Mouse (Mus musculus) intestine, embryonic 15.5 days (tissue): Measurements from ENCODE around the gene Abhd12b. TPM values are rescaled to one million over a fixed set of nuclear protein-coding genes. Genes with fewer than 3 reads are reported as not detected.

ENCODE experiments used
- ATAC-seq: fragments of 200-750 bp; cut with Nextera tagmentation; 2 replicates; pipeline ENCODE4 v1.8.0; 2017; ENCODE audit warnings: moderate TSS enrichment, moderate library complexity
- H3K27ac ChIP-seq: fragments of 300-500 bp; sonication (generic); 2 replicates; pipeline ENCODE4 v1.5.1; 2015; ENCODE audit warnings: mild to moderate bottlenecking, inconsistent platforms
- H3K27me3 ChIP-seq: fragments of 300-500 bp; sonication (generic); replicated peaks from 2 replicates; pipeline ENCODE4 v1.6.1; 2015; ENCODE audit warnings: inconsistent platforms
- H3K36me3 ChIP-seq: fragments of 300-500 bp; sonication (generic); 2 replicates; pipeline ENCODE4 v1.6.1; 2015; ENCODE audit warnings: inconsistent platforms
- H3K4me1 ChIP-seq: fragments of 300-500 bp; sonication (generic); replicated peaks from 2 replicates; pipeline ENCODE4 v1.6.1; 2015; ENCODE audit warnings: inconsistent platforms
- H3K4me2 ChIP-seq: fragments of 300-500 bp; sonication (generic); replicated peaks from 2 replicates; pipeline ENCODE4 v1.6.1; 2015; ENCODE audit warnings: mild to moderate bottlenecking, inconsistent platforms
- H3K4me3 ChIP-seq: fragments of 300-500 bp; sonication (generic); replicated peaks from 2 replicates; pipeline ENCODE4 v1.5.1; 2015; ENCODE audit warnings: inconsistent platforms
- H3K9ac ChIP-seq: fragments of 300-500 bp; sonication (generic); 2 replicates; pipeline ENCODE4 v1.6.1; 2015; ENCODE audit warnings: inconsistent platforms
- H3K9me3 ChIP-seq: fragments of 300-500 bp; sonication (generic); 2 replicates; pipeline ENCODE4 v1.6.1; 2016; ENCODE audit warnings: inconsistent platforms
- WGBS: fragments of 180-500 bp; shearing (Covaris S2); methylation state at CpG from one replicate; pipeline ENCODE4 v1.1.7; 2015; 5-methylcytosine and 5-hydroxymethylcytosine counted together
- polyA plus RNA-seq: library from polyadenylated mRNA; unstranded; fragments of >200 nt; fragmentation: Nextera tagmentation; extraction: Ambion mirVana; gene quantifications from 2 replicates; pipeline ENCODE4 v1.2.1, GENCODE M21; 2015

Abhd12b gene
- polyA plus RNA-seq, 1 experiment from 2014 or later: 0.11 TPM

GRCm38 (mm10) chr12:70216229-70216800 lies 62.4 kb downstream of the Abhd12b start:
- Histone ChIP-seq H3K27ac (no peak overlapping the region), H3K36me3 (peaks cover 3% of the 10 kb centered on the region; the same call in 1 of the 2 replicates), H3K9ac (no peak overlapping the region), H3K4me3 (no peak overlapping the region), H3K4me2 (no peak overlapping the region), H3K27me3 (no peaks in the 10 kb centered on the region), H3K9me3 (no peaks in the 10 kb centered on the region), H3K4me1 (no peaks in the 10 kb centered on the region)
- no peak for ATAC-seq
- WGBS: 69% methylated on average over 16 of the region's 16 CpGs

DNA sequence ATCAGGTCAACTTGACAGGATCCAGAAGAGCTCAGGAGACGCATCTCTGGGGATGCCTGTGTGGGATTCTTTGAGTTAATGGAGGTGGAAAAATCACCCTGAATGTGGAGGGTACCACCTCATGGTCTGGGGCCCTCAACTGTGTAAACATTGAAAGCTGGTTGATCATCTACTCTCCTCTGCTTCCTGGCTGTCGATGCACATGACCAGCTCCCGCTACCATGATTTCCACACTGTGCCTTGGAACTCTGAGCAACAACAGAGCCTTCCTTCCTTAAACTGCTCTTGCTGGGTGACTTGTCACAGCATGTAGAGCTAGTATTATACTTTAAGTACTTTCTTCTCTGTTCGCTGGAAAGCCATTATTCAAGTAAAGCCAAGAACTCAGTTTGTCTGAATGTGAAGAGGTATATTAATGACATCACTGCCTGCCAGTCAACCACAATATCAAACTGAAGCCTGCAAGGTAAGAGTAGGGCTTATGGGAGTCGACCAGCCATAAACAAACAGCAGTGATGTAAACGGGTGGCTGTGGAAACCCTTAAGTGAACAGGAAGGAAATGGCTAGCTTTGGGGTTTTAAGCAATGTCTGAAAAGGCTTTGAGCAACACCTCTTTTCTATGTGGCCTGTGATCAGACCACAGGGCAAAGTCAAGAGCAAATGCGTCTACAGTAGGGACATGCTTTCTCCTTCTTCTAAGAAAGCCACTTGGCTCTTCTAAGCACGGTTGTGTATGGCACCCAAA lies 65.0 kb downstream of the Abhd12b start:
- no peaks in the 10 kb centered on the region for H3K9me3 ChIP-seq
- 58% methylated on average over 8 of the region's 8 CpGs for WGBS
- no peak overlapping the region for H3K9ac ChIP-seq
- H3K4me3 ChIP-seq: no peak overlapping the region
- no peak overlapping the region for H3K27ac ChIP-seq
- H3K36me3 ChIP-seq: peaks cover 3% of the 10 kb centered on the region; the same call in 1 of the 2 replicates
- no peaks in the 10 kb centered on the region for H3K4me1 ChIP-seq
- no peak overlapping the region for H3K4me2 ChIP-seq
- ATAC-seq: no peak
- H3K27me3 ChIP-seq: no peaks in the 10 kb centered on the region

DNA sequence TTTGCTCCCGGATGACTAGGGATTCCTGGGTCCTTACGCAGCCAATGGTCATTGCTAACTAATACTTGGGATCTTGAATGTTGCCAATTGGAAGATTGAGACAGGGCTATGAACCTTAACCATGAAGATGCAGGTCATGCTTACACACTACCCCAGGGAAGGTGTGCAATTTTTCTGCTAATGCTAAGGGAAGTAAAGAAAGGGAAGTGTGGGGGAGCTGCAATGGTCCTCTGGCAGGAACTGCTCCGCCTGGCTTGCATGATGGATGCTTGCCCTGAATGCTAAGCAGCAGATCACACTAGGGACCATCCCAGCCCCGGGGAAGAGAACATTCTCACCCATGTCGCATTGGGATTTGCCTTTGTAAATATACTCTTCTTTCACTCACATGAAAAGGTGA lies 67.5 kb downstream of the Abhd12b start:
- 68% methylated on average over 5 of the region's 5 CpGs for WGBS
- no peak overlapping the region for H3K9ac ChIP-seq
- no peak overlapping the region for H3K27ac ChIP-seq
- H3K36me3 ChIP-seq: peaks cover 3% of the 10 kb centered on the region; the same call in 1 of the 2 replicates
- H3K4me2 ChIP-seq: no peak overlapping the region
- no peak overlapping the region for H3K4me3 ChIP-seq
- H3K9me3 ChIP-seq: no peaks in the 10 kb centered on the region
- H3K4me1 ChIP-seq: no peaks in the 10 kb centered on the region
- no peaks in the 10 kb centered on the region for H3K27me3 ChIP-seq
- no peak for ATAC-seq

DNA sequence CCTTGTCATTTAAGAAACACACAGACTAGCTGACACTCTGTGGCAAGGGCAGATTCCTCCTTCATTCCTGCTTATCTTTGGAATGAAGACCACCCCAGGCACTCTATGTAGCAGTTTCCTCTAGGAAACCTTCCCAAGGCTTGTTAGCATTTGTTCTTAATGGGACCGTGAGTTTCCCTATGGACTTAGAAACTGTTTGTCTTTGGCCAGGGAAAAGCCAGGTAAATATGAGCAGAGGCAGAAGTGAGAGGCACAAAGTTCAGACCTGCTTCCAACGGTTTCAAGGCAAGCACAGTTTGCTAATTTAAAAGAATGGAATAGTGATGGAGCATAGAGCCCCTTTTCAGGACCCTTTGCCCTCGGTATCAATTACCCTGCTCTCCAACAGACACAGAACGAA lies 69.4 kb downstream of the Abhd12b start:
- H3K27me3 ChIP-seq: no peaks in the 10 kb centered on the region
- WGBS: 52% methylated on average over 4 of the region's 4 CpGs
- peaks cover 3% of the 10 kb centered on the region; the same call in 1 of the 2 replicates for H3K36me3 ChIP-seq
- no peak overlapping the region for H3K27ac ChIP-seq
- no peaks in the 10 kb centered on the region for H3K9me3 ChIP-seq
- peaks cover 5% of the 10 kb centered on the region; the same call in 1 of the 2 replicates for H3K4me1 ChIP-seq
- no peak overlapping the region for H3K4me2 ChIP-seq
- ATAC-seq: no peak
- no peak overlapping the region for H3K9ac ChIP-seq
- no peak overlapping the region for H3K4me3 ChIP-seq

DNA sequence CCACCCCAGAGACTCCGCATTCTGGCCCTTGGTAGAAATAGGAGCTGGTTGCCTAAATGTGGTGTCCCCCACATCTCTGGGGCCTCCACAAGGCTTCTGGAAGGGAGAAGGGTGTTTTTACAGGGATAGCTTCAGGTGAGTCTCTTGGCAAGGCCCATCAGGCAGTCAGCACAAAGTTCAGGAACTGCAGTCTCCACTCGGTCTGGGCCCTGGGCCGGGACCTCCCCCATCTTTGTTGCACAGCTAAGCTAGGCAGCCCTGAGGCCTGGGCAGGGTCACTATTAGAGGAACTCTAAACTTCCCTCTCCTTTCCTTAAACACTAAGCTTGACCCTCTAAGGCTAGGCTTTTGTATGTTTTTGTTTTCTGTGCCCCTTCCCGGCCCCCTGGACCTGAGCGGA lies 72.7 kb downstream of the Abhd12b start:
- peak overlapping the region; percentile 54 for H3K4me3 ChIP-seq
- ATAC-seq: 0 out of 2 replicates have a peak, but pooled peaks have one; percentile 2
- H3K27ac ChIP-seq: peak overlapping the region; percentile 58; the same call in 1 of the 2 replicates
- H3K27me3 ChIP-seq: no peaks in the 10 kb centered on the region
- no peaks in the 10 kb centered on the region for H3K9me3 ChIP-seq
- H3K9ac ChIP-seq: peak overlapping the region; percentile 54
- H3K36me3 ChIP-seq: no peaks in the 10 kb centered on the region
- WGBS: 27% methylated on average over 5 of the region's 5 CpGs
- peak overlapping the region; percentile 92 for H3K4me2 ChIP-seq
- peaks cover 6% of the 10 kb centered on the region; the same call in 1 of the 2 replicates for H3K4me1 ChIP-seq

DNA sequence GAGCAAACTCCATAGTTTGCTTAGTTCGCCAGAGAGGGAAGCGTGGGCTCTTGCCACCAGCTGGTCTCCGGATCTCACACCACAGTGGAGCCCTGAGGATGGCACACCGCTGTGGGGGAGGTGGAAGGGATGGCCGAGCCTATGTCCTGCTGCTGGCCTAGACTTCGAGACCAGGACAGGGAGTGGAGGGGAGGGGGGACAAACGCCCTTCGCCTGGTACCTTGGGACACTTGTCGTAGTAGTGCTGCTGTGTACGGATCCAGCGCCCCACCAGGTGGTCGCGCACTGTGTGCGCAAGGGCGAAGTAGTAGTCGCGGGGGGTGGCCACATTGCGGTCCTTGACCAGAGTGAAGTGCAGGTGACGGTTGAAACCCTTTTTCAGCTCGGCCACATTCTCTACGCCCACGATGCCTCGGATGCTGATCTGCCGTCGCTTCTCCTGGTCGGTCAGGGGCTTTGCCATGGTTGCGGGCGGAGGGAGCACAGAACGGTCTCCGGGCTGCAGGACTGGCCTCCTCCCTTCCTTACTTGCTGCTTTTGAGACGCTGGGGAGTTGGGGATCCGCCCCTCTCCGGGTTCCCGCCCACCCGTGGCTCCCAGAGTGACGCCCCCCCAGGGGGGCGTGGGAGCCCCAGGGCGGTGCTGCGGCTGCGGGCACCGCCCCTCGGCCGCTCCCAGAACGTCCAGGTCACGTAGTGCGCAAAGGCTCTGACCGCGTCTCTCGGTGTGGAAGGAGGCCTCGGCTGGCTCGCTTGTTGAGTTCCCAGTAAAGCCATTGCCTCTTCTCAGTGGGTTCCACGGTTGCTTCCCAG lies 73.4 kb downstream of the Abhd12b start:
- Histone ChIP-seq H3K27me3 (no peaks in the 10 kb centered on the region), H3K4me1 (peaks cover 11% of the 10 kb centered on the region; the same call in 1 of the 2 replicates), H3K9me3 (no peaks in the 10 kb centered on the region), H3K27ac (peak overlapping the region; percentile 58; the same call in 1 of the 2 replicates), H3K36me3 (no peaks in the 10 kb centered on the region), H3K9ac (peak overlapping the region; percentile 54), H3K4me2 (peak overlapping the region; percentile 92), H3K4me3 (peak overlapping the region; percentile 54)
- ATAC-seq: peak; percentile 97
- 2% methylated on average over 52 of the region's 52 CpGs for WGBS

GRCm38 (mm10) chr12:70228155-70228554 lies 74.2 kb downstream of the Abhd12b start:
- H3K4me2 ChIP-seq: peak overlapping the region; percentile 92
- 66% methylated on average over 11 of the region's 11 CpGs for WGBS
- H3K36me3 ChIP-seq: no peaks in the 10 kb centered on the region
- peak overlapping the region; percentile 58; the same call in 1 of the 2 replicates for H3K27ac ChIP-seq
- H3K4me1 ChIP-seq: peaks cover 11% of the 10 kb centered on the region; the same call in 1 of the 2 replicates
- H3K27me3 ChIP-seq: no peaks in the 10 kb centered on the region
- no peaks in the 10 kb centered on the region for H3K9me3 ChIP-seq
- no peak overlapping the region for H3K4me3 ChIP-seq
- ATAC-seq: peak; percentile 26; the same call in 1 of the 2 replicates
- H3K9ac ChIP-seq: no peak overlapping the region

DNA sequence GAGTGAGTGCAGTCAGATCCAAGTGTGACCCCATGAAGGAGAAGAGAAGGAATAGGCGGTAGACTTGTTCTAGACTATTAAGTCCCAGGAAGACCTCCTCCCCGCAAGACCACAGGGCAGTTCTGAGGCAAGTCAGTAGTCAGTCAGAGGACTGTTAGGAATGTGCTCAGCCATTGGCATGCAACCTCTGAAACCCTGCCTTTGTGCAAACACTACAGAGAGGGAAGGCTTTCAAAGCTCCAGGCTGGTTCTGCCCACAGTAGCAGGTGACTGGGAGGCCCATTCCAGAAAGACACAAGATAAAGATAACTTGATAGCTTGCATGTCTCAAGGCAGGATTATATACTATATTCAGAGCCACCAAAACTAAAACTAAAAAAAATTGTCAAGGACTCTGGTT lies 77.4 kb downstream of the Abhd12b start, which contains the start of gene Pygl:
TSS of gene Pygl (minus strand) at position 195 of the 400 bp plus-strand sequence.
- H3K9ac ChIP-seq: no peak within 1 kb of the TSS
- no peaks in the 10 kb centered on the region for H3K27me3 ChIP-seq
- no peak within 1 kb of the TSS for H3K27ac ChIP-seq
- no peak within 1 kb of the TSS for H3K4me2 ChIP-seq
- 93% methylated on average over 2 of the region's 2 CpGs for WGBS
- no peaks in the 10 kb centered on the region for H3K36me3 ChIP-seq
- ATAC-seq: no peak
- peaks cover 11% of the 10 kb centered on the region for H3K4me1 ChIP-seq
- H3K4me3 ChIP-seq: no peak within 1 kb of the TSS
- no peaks in the 10 kb centered on the region for H3K9me3 ChIP-seq

DNA sequence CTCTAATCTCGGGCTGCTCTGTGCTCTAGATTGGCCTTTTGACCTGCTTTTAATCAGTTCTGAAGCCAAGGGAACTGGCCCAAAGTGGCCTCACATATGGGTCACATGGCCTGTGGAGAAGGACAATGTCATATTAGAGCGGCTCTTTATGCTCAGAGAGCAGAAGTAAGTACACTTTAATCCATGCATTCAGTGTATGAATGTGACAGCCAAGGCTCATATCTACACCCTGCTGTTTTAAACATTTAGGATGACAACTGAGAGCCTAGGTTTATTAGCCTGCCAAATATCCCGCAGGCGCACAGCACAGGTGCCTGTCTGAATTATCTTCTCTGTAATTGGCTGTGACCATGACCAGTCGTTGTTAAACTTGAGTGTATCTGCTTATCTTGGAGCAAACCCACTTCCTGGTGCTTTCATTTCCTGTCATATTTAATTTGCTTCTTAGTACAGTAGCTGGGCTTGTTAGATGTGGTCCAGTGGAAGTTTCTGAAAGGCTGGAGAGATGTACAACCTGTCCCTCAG lies 78.1 kb downstream of the Abhd12b start:
- Histone ChIP-seq H3K4me1 (peaks cover 9% of the 10 kb centered on the region), H3K27ac (no peak overlapping the region), H3K9ac (no peak overlapping the region), H3K27me3 (no peaks in the 10 kb centered on the region), H3K4me3 (no peak overlapping the region), H3K4me2 (no peak overlapping the region), H3K9me3 (no peaks in the 10 kb centered on the region), H3K36me3 (no peaks in the 10 kb centered on the region)
- 45% methylated on average over 5 of the region's 5 CpGs for WGBS
- ATAC-seq: no peak
